Comparison of ENCODE assay signal across 17 mouse cellular contexts in the genomic region with DNA sequence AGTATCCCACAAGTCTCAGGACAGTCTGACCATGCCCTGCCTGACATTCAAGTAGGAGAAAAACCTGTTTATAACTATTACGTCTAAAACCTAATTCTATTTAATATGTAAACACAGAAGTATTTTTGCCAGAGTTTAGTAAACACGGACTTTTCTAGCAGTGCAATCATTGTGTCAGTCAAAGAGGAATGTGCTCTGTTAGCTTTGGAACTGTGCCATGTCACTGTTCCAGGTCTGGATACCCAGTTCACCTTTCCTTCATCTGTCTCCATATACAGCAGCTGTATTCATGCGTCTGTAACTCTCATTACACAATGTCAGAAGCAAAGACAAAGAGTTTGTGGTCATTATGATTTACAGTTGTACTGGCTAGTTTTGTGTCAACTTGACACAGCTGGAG. TPM values are rescaled to one million over a fixed set of nuclear protein-coding genes. Genes with fewer than 3 reads are reported as not detected.
DNase-seq lines count a peak whose midpoint lies in the region; ATAC-seq and TF ChIP-seq lines count a peak whose summit lies in the region.
"Had no signal": no experiment of that assay in that cellular context is flagged by ENCODE, and none has a peak within 500 bp of the region (broad histone marks: within the 10 kb centered on the region; RNA-seq: fewer than 3 reads in every experiment).

No protein-coding gene starts in this region.

- H3K4me1 ChIP-seq in kidney, embryonic 14.5 days (ENCODE audit: control insufficient read depth, insufficient read depth, low read length) = no peaks in the 10 kb centered on the region
- H3K4me1 ChIP-seq: limb, embryonic 13.5 days; midbrain, embryonic 13.5 days had no signal

- no peak overlapping the region for H3K9ac ChIP-seq in kidney, embryonic 14.5 days (ENCODE audit: low read depth, low read length)
- H3K9ac ChIP-seq: limb, embryonic 13.5 days; midbrain, embryonic 13.5 days had no signal

- H3K4me2 ChIP-seq in kidney, embryonic 14.5 days (replicated peaks; ENCODE audit: low read depth, low read length) = no peak overlapping the region
- H3K4me2 ChIP-seq: limb, embryonic 13.5 days; midbrain, embryonic 13.5 days had no signal

- no peak overlapping the region for H3K4me3 ChIP-seq in gastrocnemius, adult 2 months
- no peak overlapping the region for H3K4me3 ChIP-seq in kidney, embryonic 14.5 days (ENCODE audit: low read length)
- H3K4me3 ChIP-seq: limb, embryonic 13.5 days; midbrain, embryonic 13.5 days had no signal

- H3K27me3 ChIP-seq in kidney, embryonic 14.5 days (ENCODE audit: control insufficient read depth, insufficient read depth, low read length) = no peaks in the 10 kb centered on the region
- H3K27me3 ChIP-seq: limb, embryonic 13.5 days; midbrain, embryonic 13.5 days had no signal

- ATAC-seq in kidney, embryonic 14.5 days (ENCODE audit: low FRiP score, low TSS enrichment) = no peak
- ATAC-seq: activated CD4-positive, CD25-positive, alpha-beta regulatory T cell, adult 4 months; forebrain, embryonic 14.5 days; hindbrain, postnatal 0 days; midbrain, embryonic 13.5 days had no signal

- 51% methylated on average over 3 of the region's 3 CpGs for WGBS in kidney, embryonic 14.5 days

- TF ChIP-seq CTCF in gastrocnemius, adult 2 months (IDR thresholded peaks at IDR 0.05) = no peak

- no peak for DNase-seq in gastrocnemius, adult 2 months
- DNase-seq in gastrocnemius, postnatal 4 days (ENCODE audit: low spot score in 2 of 2) = no peak
- DNase-seq in kidney, adult 18-20 months = peak; percentile 50
- peak; percentile 76 for DNase-seq in kidney, postnatal 14 days
- peak; percentile 24 for DNase-seq in lung, postnatal 14 days
- DNase-seq in adrenal gland, adult (ENCODE audit: inconsistent age in 2 of 2, low spot score in 1 of 2) = no peak
- no peak for DNase-seq in spleen, postnatal 4 days (ENCODE audit: low spot score in 2 of 2)
- DNase-seq: cerebellum, adult 9-11 months; right cerebral cortex, adult 18-20 months; thymus, postnatal 36 days had no signal

- H3K36me3 ChIP-seq in kidney, embryonic 14.5 days (ENCODE audit: control insufficient read depth, insufficient read depth, low read length) = no peaks in the 10 kb centered on the region
- H3K36me3 ChIP-seq: limb, embryonic 13.5 days; midbrain, embryonic 13.5 days had no signal

- intact Hi-C loops in gastrocnemius, adult 2 months (cut with DNase I) = loop anchor here (2.0 kb wide), 1 partner anchor 15 kb away; no protein-coding TSS in a partner anchor

- H3K27ac ChIP-seq in gastrocnemius, adult 2 months = peak overlapping the region; percentile 81
- no peak overlapping the region for H3K27ac ChIP-seq in kidney, embryonic 14.5 days (ENCODE audit: low read depth, low read length)
- H3K27ac ChIP-seq: hindbrain, postnatal 0 days; limb, embryonic 13.5 days; macrophage; midbrain, embryonic 13.5 days had no signal

- H3K9me3 ChIP-seq in kidney, embryonic 14.5 days (ENCODE audit: control insufficient read depth, low read length) = no peaks in the 10 kb centered on the region
- H3K9me3 ChIP-seq: limb, embryonic 13.5 days; midbrain, embryonic 13.5 days had no signal

RNA-seq across cellular contexts. Expression of a gene that starts 45.0 kb away (rescaled TPM):
- 10 to 100 TPM; 33.6 to 52.7 TPM for total RNA-seq in gastrocnemius, adult 2 months (2021)
- total RNA-seq in gastrocnemius, postnatal 4 days (2021) = 10 to 100 TPM; 66.9 to 75.1 TPM
- polyA plus RNA-seq in kidney, embryonic 14.5 days (2014; fragmentation: Nextera tagmentation; extraction: Ambion mirVana) = 68.8 and 110 TPM in 2 replicates

Comparison
In these comparisons a context has a peak if more than half of its experiments do, and no peak if none do; other contexts are left out.
1. DNase-seq: peak in kidney, adult 18-20 months (single experiment), kidney, postnatal 14 days (single experiment) and lung, postnatal 14 days (single experiment); none in gastrocnemius, adult 2 months (single experiment), gastrocnemius, postnatal 4 days (0 of 2), adrenal gland, adult (0 of 2) and spleen, postnatal 4 days (0 of 2).